Mouse (Mus musculus) kidney, postnatal 14 days (tissue): ENCODE data around the gene Ext2.

ENCODE experiments used
- DNase-seq: peaks from one replicate; pipeline ENCODE4 v3.0.0; 2022; ENCODE audit warnings: mixed read lengths

The Ext2 gene

GRCm38 (mm10) chr2:93822045-93822749 is at the start of gene Ext2:
Gene Ext2 (minus strand): TSS chr2:93822568.
- peak; percentile 93 for DNase-seq

GRCm38 (mm10) chr2:93871411-93871925 is 49.1 kb upstream of the Ext2 start:
- DNase-seq, result no peak

GRCm38 (mm10) chr2:93870842-93871241 is 48.5 kb upstream of the Ext2 start:
- peak; percentile 75 for DNase-seq

GRCm38 (mm10) chr2:93869107-93869600 is 46.8 kb upstream of the Ext2 start, which contains the start of gene Accsl:
Gene Accsl (minus strand): TSS chr2:93869157.
- DNase-seq, result no peak

GRCm38 (mm10) chr2:93868566-93868965 is 46.2 kb upstream of the Ext2 start:
- no peak for DNase-seq

- DNase-seq, result no peak
Measured at GRCm38 (mm10) chr2:93863229-93863628, 40.9 kb upstream of the Ext2 start.

- no peak for DNase-seq
Measured at GRCm38 (mm10) chr2:93858845-93859244, 36.5 kb upstream of the Ext2 start.

- DNase-seq, result no peak
Measured at GRCm38 (mm10) chr2:93851303-93851702, 28.9 kb upstream of the Ext2 start.

GRCm38 (mm10) chr2:93850317-93850944 is 28.1 kb upstream of the Ext2 start:
- DNase-seq, result no peak

- peak; percentile 87 for DNase-seq
Measured at GRCm38 (mm10) chr2:93849505-93850089, 27.2 kb upstream of the Ext2 start, which contains the start of gene Accs. Gene Accs (minus strand): TSS chr2:93849943.

- no peak for DNase-seq
Measured at GRCm38 (mm10) chr2:93841349-93841748, 19.0 kb upstream of the Ext2 start.

- no peak for DNase-seq
Measured at GRCm38 (mm10) chr2:93840109-93840508, 17.7 kb upstream of the Ext2 start.

GRCm38 (mm10) chr2:93838931-93839330 is 16.6 kb upstream of the Ext2 start:
- no peak for DNase-seq

GRCm38 (mm10) chr2:93836232-93836785 is 13.9 kb upstream of the Ext2 start:
- peak; percentile 74 for DNase-seq

GRCm38 (mm10) chr2:93835596-93835995 is 13.2 kb upstream of the Ext2 start:
- no peak for DNase-seq

GRCm38 (mm10) chr2:93823519-93823918 is 1.2 kb upstream of the Ext2 start:
- DNase-seq, result peak; percentile 86

GRCm38 (mm10) chr2:93817791-93818190 is 4.6 kb downstream of the Ext2 start:
- no peak for DNase-seq

GRCm38 (mm10) chr2:93813343-93813742 is 9.0 kb downstream of the Ext2 start:
- DNase-seq, result no peak

- DNase-seq, result peak; percentile 64
Measured at GRCm38 (mm10) chr2:93811812-93812211, 10.6 kb downstream of the Ext2 start.

GRCm38 (mm10) chr2:93809931-93810330 is 12.4 kb downstream of the Ext2 start:
- DNase-seq, result peak; percentile 54

GRCm38 (mm10) chr2:93808071-93808470 is 14.3 kb downstream of the Ext2 start:
- DNase-seq, result no peak

- DNase-seq, result no peak
Measured at GRCm38 (mm10) chr2:93807440-93807839, 14.9 kb downstream of the Ext2 start.
